Mouse (Mus musculus) adrenal gland, postnatal 14 days (tissue): ENCODE data around the gene Cyp3a16. TPM values are rescaled to one million over a fixed set of nuclear protein-coding genes. Genes with fewer than 3 reads are reported as not detected.
"Not testable (repeated sequence)": the region's sequence is repeated elsewhere in the genome, so short reads cannot be mapped to it uniquely, and the experiment has no call there.

ENCODE experiments used
- DNase-seq: peaks from one replicate; pipeline ENCODE4 v3.0.0; 2021; ENCODE audit warnings: mixed read lengths
- long read RNA-seq, 2 experiments: library from polyadenylated mRNA; stranded (forward); transcript quantifications; one replicate each; pipeline ENCODE4 v2.0.0; 2021
- total RNA-seq: library from RNA; stranded (reverse); gene quantifications from 2 replicates; pipeline ENCODE4 v1.2.3, GENCODE M21; 2021

Gene Cyp3a16
- total RNA-seq = 2.9 and 35.2 TPM in 2 replicates
- long read RNA-seq, experiment 1 = 0 reads
- long read RNA-seq, experiment 2, partial matches to known transcripts = 0 of 1 reads
- long read RNA-seq, experiment 2, other reads (novel, unspliced or antisense) = 0 of 1 reads

GRCm38 (mm10) chr5:145469623-145470022 lies at the start of gene Cyp3a16:
Gene Cyp3a16, minus strand, starts transcription at chr5:145469723.
- not testable (repeated sequence) for DNase-seq

- no peak for DNase-seq
Measured at GRCm38 (mm10) chr5:145490300-145490699, 20.8 kb upstream of the Cyp3a16 start.

- DNase-seq = no peak
Measured at GRCm38 (mm10) chr5:145464304-145465088, 5.0 kb downstream of the Cyp3a16 start.

GRCm38 (mm10) chr5:145462321-145462720 lies 7.2 kb downstream of the Cyp3a16 start:
- peak; percentile 28 for DNase-seq

- DNase-seq = no peak
Measured at GRCm38 (mm10) chr5:145454389-145454788, 15.1 kb downstream of the Cyp3a16 start.

- DNase-seq = peak; percentile 18
Measured at GRCm38 (mm10) chr5:145433688-145434087, 35.8 kb downstream of the Cyp3a16 start.

- DNase-seq = no peak
Measured at GRCm38 (mm10) chr5:145431004-145431403, 38.5 kb downstream of the Cyp3a16 start.

- no peak for DNase-seq
Measured at GRCm38 (mm10) chr5:145422287-145422686, 47.2 kb downstream of the Cyp3a16 start.

GRCm38 (mm10) chr5:145415416-145415815 lies 54.1 kb downstream of the Cyp3a16 start:
- DNase-seq = not testable (repeated sequence)

Other genes starting within 250 kb of the Cyp3a16 start
- gene Zfp655, start 238.0 kb downstream of the Cyp3a16 start, total RNA-seq = 46.6 and 49.8 TPM in 2 replicates
- gene Zscan25, start 189.2 kb downstream of the Cyp3a16 start, total RNA-seq = 14.6 and 17.0 TPM in 2 replicates
- gene Cyp3a57, start 124.4 kb downstream of the Cyp3a16 start, total RNA-seq = not detected in 2 replicates
- not detected in 2 replicates for gene Cyp3a41b, start 115.0 kb upstream of the Cyp3a16 start, total RNA-seq